Mouse (Mus musculus) thymus, postnatal 4 days (tissue): ENCODE data around the gene Vwa3a.
"Not testable (repeated sequence)": the region's sequence is repeated elsewhere in the genome, so short reads cannot be mapped to it uniquely, and the experiment has no call there.

Experiments used
- DNase-seq: peaks from one replicate; pipeline ENCODE4 v3.0.0; 2021

Gene Vwa3a

DNA sequence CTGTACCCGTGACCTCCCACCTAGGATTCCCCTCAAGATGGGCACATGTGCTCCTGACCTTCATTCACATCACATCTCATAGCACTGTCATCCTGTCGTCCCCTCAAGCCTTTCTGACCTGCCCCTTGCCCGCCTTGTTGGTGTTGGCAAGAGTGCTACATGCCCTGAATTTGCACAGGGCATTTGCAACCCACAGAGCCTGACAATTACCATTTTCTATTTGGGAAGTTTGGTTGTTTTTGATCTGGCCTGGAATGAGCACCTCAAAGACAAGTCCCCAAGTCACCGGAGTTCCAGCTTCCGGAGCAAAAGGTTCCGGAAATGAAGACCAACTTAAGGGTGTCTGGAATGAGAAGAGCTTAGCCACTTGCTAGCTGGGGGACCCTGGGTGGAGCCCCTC, at the start of gene Vwa3a:
Vwa3a (plus strand) TSS at position 301 of the 400 bp plus-strand sequence.
- no peak for DNase-seq

- DNase-seq, result peak; percentile 66
These were observed 48.5 kb upstream of the Vwa3a start for GRCm38 (mm10) chr7:120690634-120691033.

DNA sequence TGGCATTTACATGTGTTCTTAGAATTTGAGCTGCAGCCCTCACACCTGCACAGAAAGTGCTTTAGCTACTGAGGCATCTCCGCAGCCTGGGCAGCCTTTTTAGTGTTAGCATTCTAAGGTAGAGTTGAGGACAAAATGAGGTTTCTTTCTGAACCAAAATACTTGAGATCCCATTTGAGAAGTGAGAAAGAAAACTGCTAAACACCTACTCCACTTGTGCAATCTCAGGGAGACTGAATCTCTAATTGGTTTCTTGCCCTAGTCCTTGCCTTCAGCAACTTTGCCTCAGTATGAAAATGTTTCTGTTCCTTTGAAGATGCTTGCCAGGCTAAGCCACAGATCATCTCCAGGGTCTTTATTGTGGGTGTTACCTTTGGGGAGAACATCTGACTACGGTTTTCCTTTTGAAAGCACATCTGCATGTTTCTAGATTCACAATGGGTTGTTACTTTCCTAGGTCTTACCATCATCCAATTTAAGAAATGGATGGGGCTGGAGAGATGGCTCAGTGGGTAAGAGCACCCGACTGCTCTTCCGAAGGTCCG, 45.2 kb upstream of the Vwa3a start:
- no peak for DNase-seq

GRCm38 (mm10) chr7:120695196-120695595, 43.9 kb upstream of the Vwa3a start:
- DNase-seq, result no peak

GRCm38 (mm10) chr7:120695641-120696040, 43.5 kb upstream of the Vwa3a start:
- no peak for DNase-seq

DNA sequence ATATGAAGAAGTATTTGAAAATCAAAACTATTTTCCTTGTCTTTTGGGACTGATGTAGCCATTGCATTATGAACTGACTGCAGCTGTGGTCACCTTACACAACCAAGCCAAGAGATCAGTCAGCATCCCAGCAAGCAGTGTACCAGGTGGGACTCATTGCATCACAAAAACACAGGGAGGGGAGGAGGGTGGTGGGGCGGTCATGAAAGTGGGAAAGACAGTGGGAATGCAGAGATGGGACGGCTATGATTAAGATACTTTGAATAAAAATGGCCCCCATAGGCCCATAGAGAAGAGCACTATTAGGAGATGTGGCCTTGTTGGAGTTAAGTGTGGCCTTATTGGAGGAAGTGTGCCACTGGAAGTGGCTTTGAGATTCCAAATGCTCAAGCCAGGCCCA, 42.8 kb upstream of the Vwa3a start:
- no peak for DNase-seq

GRCm38 (mm10) chr7:120699586-120699985, 39.5 kb upstream of the Vwa3a start:
- DNase-seq, result no peak

DNA sequence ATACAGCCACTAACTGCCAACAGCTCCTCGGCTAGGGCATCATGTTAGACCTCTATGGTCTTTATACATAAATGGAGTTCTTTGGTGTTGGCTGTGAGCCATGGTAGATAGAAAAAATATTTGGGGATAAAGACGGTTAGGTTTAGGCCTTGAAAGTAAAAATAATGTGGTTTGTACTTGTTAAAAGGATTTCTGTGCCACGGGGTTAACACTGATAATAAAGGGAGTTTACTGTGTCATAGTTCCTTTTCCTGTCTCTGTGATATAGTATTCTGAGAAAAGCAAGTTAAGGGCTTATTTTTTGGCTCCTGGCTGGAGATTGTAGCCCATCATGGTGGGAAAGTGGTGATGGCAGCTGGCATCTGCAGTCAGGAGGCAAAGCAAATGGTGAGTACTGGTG, 35.2 kb upstream of the Vwa3a start:
- no peak for DNase-seq

DNA sequence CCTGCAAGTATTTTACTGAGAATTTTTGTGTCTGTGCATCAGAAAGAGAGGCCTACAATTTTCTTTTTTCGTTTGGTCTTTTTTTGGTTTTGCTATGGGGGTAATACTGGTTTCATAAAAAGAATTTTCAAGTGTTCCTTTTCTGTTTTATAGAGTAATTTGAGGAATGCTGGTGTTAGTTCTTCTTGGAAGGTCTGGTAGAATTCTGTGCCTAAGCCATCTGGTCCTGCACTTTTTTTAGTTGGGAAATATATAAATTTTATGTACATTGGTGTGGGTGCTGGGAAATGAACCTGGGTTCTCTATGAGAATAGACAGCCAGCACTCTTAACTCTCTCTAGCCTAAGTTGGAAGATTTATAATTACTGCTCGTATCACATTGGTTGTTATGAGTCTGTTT, 27.0 kb upstream of the Vwa3a start:
- no peak for DNase-seq

GRCm38 (mm10) chr7:120713225-120713624, 25.9 kb upstream of the Vwa3a start:
- no peak for DNase-seq

- not testable (repeated sequence) for DNase-seq
These were observed 25.2 kb upstream of the Vwa3a start for GRCm38 (mm10) chr7:120713951-120714350.

DNA sequence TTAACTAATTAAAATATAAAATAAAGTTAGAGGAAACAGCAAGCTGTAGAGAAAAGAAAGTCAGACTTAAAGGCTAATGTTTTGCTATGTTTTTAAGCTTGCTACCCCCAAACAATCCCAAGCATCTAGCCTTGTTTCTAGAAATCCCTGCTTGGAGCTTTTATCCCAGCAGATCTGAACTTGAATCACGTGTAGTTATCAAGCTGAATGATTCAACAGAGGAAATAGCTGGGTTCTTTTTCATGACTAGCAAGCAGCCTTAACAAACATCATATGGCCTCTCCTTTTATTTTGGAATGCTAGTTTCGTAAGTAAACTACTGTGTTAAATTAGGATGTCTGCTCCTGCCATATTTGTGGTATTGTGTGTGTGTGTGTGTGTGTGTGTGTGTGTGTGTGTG, 21.9 kb upstream of the Vwa3a start:
- DNase-seq, result no peak

GRCm38 (mm10) chr7:120721051-120721450, 18.1 kb upstream of the Vwa3a start:
- no peak for DNase-seq

GRCm38 (mm10) chr7:120721456-120721855, 17.7 kb upstream of the Vwa3a start:
- DNase-seq, result no peak

GRCm38 (mm10) chr7:120722063-120722462, 17.1 kb upstream of the Vwa3a start:
- no peak for DNase-seq

- DNase-seq, result no peak
These were observed 16.3 kb upstream of the Vwa3a start for GRCm38 (mm10) chr7:120722839-120723278.

GRCm38 (mm10) chr7:120727581-120727980, 11.5 kb upstream of the Vwa3a start:
- DNase-seq, result peak; percentile 66

- no peak for DNase-seq
These were observed 9.5 kb upstream of the Vwa3a start for GRCm38 (mm10) chr7:120729635-120730034.

DNA sequence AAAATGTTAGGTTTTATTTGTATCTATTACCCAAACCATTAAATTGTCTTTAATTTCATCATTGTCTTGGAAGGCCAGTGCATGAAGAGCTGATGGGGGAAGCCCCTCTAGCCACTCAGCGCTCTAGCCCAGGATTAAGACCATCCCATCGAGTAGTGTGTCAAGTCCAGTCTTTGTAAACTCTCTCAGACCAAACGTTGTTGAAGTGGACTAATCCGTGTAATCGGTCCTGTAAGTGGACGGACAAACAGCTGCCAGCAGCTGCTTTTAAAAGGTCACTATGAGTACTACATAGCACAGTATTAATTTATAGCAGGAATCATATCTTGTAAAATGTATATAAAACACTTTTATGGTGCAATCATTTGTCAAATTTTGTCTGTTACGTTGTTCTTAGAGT, 6.2 kb upstream of the Vwa3a start:
- DNase-seq, result no peak

DNA sequence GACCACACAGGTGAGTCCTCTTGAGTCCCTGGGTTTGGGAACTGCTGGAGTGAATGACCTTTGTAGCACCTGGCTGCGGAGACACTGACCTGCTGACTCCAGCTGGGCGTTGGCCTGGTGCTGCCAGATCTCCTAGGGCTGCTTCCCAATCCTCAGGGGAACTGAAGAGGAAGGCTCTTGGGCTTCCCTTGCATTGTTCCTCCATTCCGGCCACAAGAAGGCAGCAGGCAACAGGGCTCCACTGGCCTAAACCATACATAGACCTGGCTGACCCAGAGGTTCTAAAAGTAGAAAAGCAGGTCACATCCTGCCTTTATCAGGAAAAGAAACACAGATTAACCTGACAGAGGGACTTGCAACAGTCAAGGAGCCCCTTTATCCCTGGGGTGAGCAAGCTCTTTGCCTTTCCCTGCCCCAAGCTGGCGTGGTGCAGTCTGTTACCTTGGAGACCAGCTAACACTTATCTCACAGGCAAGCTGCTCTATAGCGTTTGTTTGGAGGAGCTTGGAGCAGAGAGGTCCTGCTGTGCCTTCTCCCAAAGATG, 512 bp downstream of the Vwa3a start:
- no peak for DNase-seq

- no peak for DNase-seq
These were observed 4.5 kb downstream of the Vwa3a start for GRCm38 (mm10) chr7:120743366-120744351.

DNA sequence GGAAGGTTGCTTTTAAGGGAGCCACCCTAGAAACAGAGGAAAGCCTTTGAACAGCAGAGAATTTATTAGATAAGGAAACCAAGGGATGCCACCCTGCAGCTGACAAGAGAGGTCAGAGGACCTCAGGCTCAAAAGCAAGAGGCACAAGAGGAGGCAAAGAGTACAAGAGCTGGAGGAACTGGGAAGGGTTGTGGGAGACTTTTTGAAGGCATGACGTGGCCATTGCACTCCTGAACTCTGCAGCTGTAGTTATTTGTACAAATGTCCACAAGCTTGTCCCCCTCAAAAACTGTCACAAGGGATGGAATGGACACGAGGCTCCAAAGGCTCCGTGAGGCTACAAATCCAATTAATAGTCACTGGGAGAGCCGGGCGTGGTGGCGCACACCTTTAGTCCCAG, 5.5 kb downstream of the Vwa3a start:
- no peak for DNase-seq

DNA sequence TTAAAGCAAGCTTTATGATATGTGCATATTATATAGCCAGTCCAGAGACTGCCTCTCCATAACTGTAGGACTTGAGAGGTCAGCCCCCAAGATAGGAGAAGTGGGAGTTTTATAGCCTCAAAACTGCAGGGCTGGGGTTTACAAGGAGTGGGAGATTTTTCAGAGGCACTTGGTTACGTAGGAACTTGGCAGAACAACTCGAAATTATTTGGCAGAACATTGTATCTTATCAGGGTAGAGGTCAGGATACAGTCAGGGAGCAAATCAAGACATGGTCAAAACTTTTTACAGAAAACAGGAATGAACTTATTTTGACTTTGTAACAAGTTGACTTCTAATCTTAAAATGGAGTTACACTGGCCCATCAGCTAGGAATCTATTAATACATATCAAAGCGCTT, 6.9 kb downstream of the Vwa3a start:
- DNase-seq, result no peak

DNA sequence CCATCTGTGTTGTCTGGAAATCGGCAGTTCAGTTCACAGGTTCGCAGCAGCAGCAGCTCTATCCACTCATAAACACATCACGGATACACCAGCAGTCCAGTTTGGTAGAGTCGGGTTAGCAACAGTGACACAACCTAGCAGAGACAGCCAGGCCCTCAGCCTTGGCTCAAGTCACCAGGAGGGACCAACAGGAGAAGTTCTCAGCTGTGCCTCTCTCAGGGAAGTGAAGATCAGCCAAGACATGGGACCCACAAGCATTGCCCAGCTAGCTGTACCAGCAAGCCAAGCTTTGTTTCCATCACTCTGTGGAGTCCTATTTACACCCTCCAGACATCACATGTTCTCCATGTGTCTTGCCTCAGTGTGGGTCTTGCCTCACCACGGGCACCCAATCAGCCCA, 7.7 kb downstream of the Vwa3a start:
- no peak for DNase-seq
